Mouse (Mus musculus) midbrain, embryonic 16.5 days (tissue): Measurements from ENCODE around the gene Cabp4. TPM values are rescaled to one million over a fixed set of nuclear protein-coding genes. Genes with fewer than 3 reads are reported as not detected.
"Not testable (repeated sequence)": the region's sequence is repeated elsewhere in the genome, so short reads cannot be mapped to it uniquely, and the experiment has no call there.

Source experiments
- ATAC-seq: fragments of 200-750 bp; cut with Nextera tagmentation; 2 replicates; pipeline ENCODE4 v1.8.0; 2017; ENCODE audit warnings: moderate TSS enrichment
- H3K27ac ChIP-seq: fragments of 300-500 bp; sonication (generic); 2 replicates; pipeline ENCODE4 v1.5.1; 2014; ENCODE audit warnings: mild to moderate bottlenecking, low read length, mixed read lengths
- H3K27me3 ChIP-seq: fragments of 300-500 bp; sonication (generic); 2 replicates; pipeline ENCODE4 v1.6.1; 2014; ENCODE audit warnings: low read depth, low read length, mixed read lengths; ENCODE audit not compliant: control insufficient read depth, insufficient read depth
- H3K36me3 ChIP-seq: fragments of 300-500 bp; sonication (generic); 2 replicates; pipeline ENCODE4 v1.6.1; 2014; ENCODE audit warnings: mild to moderate bottlenecking, low read length, moderate library complexity, mixed read lengths; ENCODE audit not compliant: control insufficient read depth, insufficient read depth
- H3K4me1 ChIP-seq: fragments of 300-500 bp; sonication (generic); 2 replicates; pipeline ENCODE4 v1.6.1; 2014; ENCODE audit warnings: mild to moderate bottlenecking, low read length, mixed read lengths; ENCODE audit not compliant: control insufficient read depth, insufficient read depth
- H3K4me2 ChIP-seq: fragments of 300-500 bp; sonication (generic); 2 replicates; pipeline ENCODE4 v1.6.1; 2014; ENCODE audit warnings: mild to moderate bottlenecking, low read length, mixed read lengths
- H3K4me3 ChIP-seq: fragments of 300-500 bp; sonication (generic); 2 replicates; pipeline ENCODE4 v1.5.1; 2014; ENCODE audit warnings: low read depth, mild to moderate bottlenecking, low read length, moderate library complexity, mixed read lengths
- H3K9ac ChIP-seq: fragments of 300-500 bp; sonication (generic); 2 replicates; pipeline ENCODE4 v1.6.1; 2014; ENCODE audit warnings: low read depth, low read length, mixed read lengths
- H3K9me3 ChIP-seq: fragments of 300-500 bp; sonication (generic); replicated peaks from 2 replicates; pipeline ENCODE4 v1.6.1; 2014; ENCODE audit warnings: mild to moderate bottlenecking, low read length, mixed read lengths; ENCODE audit not compliant: control insufficient read depth, poor library complexity, severe bottlenecking
- WGBS: fragments of 180-500 bp; shearing (Covaris S2); extraction: QIAGEN DNeasy Blood & Tissue Kit; methylation state at CpG from one replicate; pipeline ENCODE4 v1.1.7; 2014; 5-methylcytosine and 5-hydroxymethylcytosine counted together
- polyA plus RNA-seq: library from polyadenylated mRNA; unstranded; fragments of >200 nt; fragmentation: Nextera tagmentation; extraction: Ambion mirVana; gene quantifications from 2 replicates; pipeline ENCODE4 v1.2.1, GENCODE M21; 2015

The Cabp4 gene
- polyA plus RNA-seq, 1 experiment from 2014 or later = 0.24 TPM

DNA sequence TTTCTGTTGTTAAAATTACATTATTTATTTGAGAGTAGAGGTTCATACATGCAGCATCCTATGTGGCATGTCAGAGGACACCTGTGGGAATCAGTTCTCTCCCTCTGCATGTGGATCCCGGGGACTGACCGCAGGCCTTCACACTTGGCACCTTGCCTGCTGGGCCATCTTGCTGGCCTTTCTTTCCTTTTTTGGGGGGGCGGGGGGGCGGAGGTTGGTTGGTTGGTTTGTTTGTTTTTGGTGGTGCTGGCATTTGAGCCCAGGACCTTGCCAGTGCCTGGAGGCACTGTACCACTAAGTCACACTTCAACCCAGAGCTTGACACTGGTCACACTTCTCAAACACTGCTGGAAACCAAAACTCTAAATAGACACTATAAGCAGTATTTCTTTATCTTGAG lies 9.5 kb downstream of the Cabp4 start:
- Histone ChIP-seq H3K4me3 (no peak overlapping the region), H3K27me3 (no peaks in the 10 kb centered on the region), H3K9ac (no peak overlapping the region), H3K9me3 (no peaks in the 10 kb centered on the region), H3K4me1 (no peaks in the 10 kb centered on the region; the same call in 1 of the 2 replicates), H3K36me3 (peaks cover 13% of the 10 kb centered on the region), H3K27ac (no peak overlapping the region), H3K4me2 (no peak overlapping the region)
- ATAC-seq = no peak
- WGBS = 95% methylated on average over 4 of the region's 4 CpGs

DNA sequence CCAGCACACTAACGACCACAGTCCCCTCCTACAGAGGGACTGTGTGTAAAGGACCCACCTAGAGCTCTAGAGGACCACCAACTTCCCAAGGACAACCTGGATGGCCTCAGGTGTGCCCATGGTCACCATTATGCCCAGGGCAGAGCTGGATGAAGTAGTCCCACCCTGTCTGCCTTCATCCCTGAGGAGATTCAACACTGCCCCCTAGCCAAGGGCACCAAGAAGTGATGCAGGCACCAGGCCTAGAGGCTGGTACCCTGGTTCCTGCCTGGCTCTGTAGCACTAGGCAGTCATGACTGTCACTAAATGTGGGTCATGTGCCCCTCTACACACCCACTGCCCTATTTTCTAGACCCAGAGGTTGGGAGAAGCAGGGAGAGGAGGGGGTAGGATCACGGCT lies 12.1 kb downstream of the Cabp4 start:
- no peaks in the 10 kb centered on the region for H3K27me3 ChIP-seq
- no peaks in the 10 kb centered on the region for H3K9me3 ChIP-seq
- peaks cover 10% of the 10 kb centered on the region for H3K4me1 ChIP-seq
- no peak overlapping the region for H3K4me3 ChIP-seq
- 93% methylated on average over 2 of the region's 2 CpGs for WGBS
- no peak for ATAC-seq
- no peak overlapping the region for H3K27ac ChIP-seq
- no peak overlapping the region for H3K4me2 ChIP-seq
- peaks cover 20% of the 10 kb centered on the region for H3K36me3 ChIP-seq
- no peak overlapping the region for H3K9ac ChIP-seq

DNA sequence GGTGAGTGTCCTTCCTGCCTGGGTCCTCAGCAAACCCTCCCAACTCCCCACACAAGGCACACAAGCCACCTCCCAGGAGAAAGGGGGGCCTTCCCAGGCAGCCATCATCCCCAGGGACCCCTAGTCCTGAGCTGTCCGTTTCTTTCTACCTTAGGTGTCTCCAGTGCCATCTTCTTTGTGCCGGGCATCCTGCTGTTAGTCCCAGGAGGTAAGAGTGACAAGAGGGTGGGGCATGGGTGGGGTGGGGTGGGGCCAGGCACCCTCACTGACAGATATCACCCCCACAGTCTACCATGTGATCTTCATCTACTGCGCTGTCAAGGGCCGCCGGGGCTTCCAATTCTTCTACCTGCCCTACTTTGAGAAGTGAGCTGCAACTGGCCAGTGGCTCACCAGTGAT lies 12.8 kb downstream of the Cabp4 start:
- Histone ChIP-seq H3K36me3 (peaks cover 20% of the 10 kb centered on the region), H3K4me3 (no peak overlapping the region), H3K9me3 (no peaks in the 10 kb centered on the region), H3K27me3 (no peaks in the 10 kb centered on the region), H3K4me2 (no peak overlapping the region), H3K9ac (no peak overlapping the region), H3K4me1 (peaks cover 14% of the 10 kb centered on the region), H3K27ac (no peak overlapping the region)
- 88% methylated on average over 5 of the region's 5 CpGs for WGBS
- ATAC-seq = no peak

DNA sequence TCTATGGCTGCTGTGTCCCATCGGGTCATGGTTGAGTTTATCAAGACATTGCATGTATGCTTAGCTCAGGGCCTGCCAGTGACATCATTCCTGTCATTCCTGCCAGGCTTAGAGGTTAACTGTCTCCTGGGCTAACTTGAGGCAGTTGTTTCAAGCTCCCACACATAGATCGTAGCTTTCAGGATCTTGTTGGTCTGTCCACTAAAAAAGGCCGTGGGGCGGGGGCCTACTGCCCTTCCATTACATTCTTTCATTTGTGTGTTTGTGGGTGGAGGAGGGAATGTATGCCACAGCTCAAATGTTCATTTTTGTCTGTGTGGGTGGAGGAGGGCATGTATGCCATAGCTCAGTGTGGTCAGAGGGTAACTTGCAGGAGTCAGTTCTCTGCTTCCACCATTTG lies 13.7 kb downstream of the Cabp4 start:
- H3K9ac ChIP-seq = no peak overlapping the region
- peaks cover 14% of the 10 kb centered on the region for H3K4me1 ChIP-seq
- H3K27ac ChIP-seq = no peak overlapping the region
- no peaks in the 10 kb centered on the region for H3K27me3 ChIP-seq
- 94% methylated on average over 4 of the region's 4 CpGs for WGBS
- no peak overlapping the region for H3K4me3 ChIP-seq
- H3K9me3 ChIP-seq = no peaks in the 10 kb centered on the region
- H3K36me3 ChIP-seq = peaks cover 20% of the 10 kb centered on the region
- no peak for ATAC-seq
- no peak overlapping the region for H3K4me2 ChIP-seq

DNA sequence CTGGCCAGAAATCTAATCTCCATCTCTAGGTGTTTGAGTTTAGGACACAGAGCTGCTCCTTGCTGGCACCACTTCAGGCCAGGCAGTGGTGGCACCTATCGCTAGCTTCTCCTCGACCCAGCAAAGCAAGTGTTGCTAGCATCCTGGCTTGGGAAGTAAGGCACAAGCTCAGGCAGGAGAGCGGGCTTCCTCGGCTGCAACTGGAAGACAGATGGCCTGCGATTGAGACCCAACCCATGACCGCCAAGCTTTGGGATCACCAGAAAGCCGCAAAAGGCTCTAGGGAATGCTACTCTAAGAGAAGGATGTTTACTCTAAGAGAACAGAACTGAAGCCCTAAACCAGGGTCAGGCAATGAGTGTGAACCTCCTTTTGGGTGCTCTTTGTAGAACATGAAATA lies 14.4 kb downstream of the Cabp4 start:
- Histone ChIP-seq H3K9me3 (no peaks in the 10 kb centered on the region), H3K27me3 (no peaks in the 10 kb centered on the region), H3K9ac (no peak overlapping the region), H3K4me3 (no peak overlapping the region), H3K4me1 (peaks cover 14% of the 10 kb centered on the region), H3K27ac (no peak overlapping the region), H3K4me2 (no peak overlapping the region), H3K36me3 (peaks cover 20% of the 10 kb centered on the region)
- no peak for ATAC-seq
- 96% methylated on average over 7 of the region's 7 CpGs for WGBS

DNA sequence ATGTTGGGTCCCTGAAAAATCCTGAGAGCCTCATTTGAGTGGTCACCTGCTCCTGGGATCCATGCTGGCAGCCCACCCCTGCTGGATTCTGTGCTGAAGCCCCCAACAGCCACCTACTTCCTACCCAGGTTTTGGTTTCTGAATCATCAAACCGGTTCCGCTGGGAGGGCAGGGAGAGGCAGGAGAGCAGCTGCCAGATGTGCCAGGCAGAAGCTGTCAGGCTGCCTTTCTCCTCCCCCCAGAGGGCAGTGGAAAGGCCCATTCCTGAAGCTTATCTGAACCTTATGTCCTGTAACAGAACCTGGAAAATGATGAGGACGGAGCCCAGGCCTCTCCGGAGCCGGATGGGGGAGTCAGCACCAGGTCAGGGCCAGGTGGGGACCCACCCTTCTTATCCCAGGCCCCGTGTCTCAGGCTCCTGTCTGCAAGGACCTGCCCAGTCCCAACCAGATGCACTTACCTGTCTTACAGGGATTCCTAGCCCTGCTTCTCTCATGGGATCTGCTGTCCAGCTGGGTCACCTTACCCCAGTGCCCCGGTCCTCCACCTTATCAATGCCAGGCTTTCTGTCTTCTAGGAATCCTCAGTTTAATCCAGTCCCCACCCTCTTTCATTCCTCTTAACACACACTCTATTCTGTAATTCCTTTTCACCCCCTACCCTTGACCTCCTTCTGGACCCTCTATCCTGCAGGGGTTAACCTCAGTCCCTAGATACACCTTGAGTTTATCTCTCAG lies 16.9 kb downstream of the Cabp4 start:
- no peaks in the 10 kb centered on the region for H3K9me3 ChIP-seq
- H3K27ac ChIP-seq = peak overlapping the region; percentile 73
- H3K4me3 ChIP-seq = peak overlapping the region; percentile 85
- no peaks in the 10 kb centered on the region for H3K27me3 ChIP-seq
- peaks cover 14% of the 10 kb centered on the region for H3K4me1 ChIP-seq
- H3K36me3 ChIP-seq = peaks cover 10% of the 10 kb centered on the region
- ATAC-seq = no peak
- 70% methylated on average over 7 of the region's 7 CpGs for WGBS
- H3K9ac ChIP-seq = peak overlapping the region; percentile 83
- H3K4me2 ChIP-seq = peak overlapping the region; percentile 86

DNA sequence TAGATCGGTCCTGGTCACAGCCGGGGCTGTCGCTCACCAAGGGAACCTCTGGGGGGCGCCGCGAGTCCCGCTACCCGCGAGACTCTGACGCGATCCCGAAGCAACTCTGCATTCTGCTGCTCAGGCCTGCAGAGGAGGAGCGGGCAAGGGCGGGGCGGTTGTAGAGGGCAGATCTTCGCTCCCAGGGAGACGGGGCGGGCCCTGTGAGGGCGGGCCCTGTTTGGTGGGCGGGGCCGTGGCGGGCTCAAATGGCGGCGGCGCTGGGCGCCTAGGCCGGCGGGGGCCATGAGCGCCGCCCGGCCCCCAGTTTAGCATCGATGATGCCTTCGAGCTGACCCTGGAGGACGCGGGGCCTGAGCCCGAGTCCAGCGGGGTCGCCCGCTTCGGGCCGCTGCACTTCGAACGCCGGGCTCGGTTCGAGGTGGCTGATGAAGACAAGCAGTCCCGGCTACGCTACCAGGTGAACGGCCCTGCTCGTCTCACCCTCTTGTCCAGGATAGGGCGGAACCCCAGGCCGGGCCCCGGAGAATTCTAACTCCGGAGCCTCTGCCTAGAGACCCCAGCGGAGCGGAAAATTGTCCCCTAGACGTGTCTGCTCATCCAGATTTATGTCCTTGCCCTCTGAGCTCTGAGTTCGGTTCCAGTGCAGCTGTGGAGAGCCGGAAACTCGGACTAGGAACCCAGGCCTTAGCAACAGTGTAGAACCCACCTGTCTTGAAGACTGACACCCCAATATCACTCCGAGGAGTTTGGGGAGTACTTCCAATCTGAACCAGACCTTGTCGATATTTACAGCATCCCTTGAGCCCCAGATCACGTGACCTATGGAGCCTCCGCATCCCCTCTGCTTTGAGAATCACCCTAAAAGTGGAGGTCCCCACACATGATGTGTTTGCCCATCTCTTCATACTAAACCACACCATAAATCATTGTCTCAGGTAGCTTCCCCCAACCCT lies 17.8 kb downstream of the Cabp4 start, which contains the start of gene Aip:
Aip (minus strand) TSS at position 118 of the 956 bp plus-strand sequence.
- peak within 1 kb of the TSS; percentile 86 for H3K4me2 ChIP-seq
- peak within 1 kb of the TSS; percentile 85 for H3K4me3 ChIP-seq
- WGBS = 1% methylated on average over 52 of the region's 64 CpGs
- peaks cover 14% of the 10 kb centered on the region for H3K4me1 ChIP-seq
- no peaks in the 10 kb centered on the region for H3K27me3 ChIP-seq
- H3K36me3 ChIP-seq = peaks cover 6% of the 10 kb centered on the region
- peak within 1 kb of the TSS; percentile 73 for H3K27ac ChIP-seq
- no peaks in the 10 kb centered on the region for H3K9me3 ChIP-seq
- peak; percentile 89 for ATAC-seq
- H3K9ac ChIP-seq = peak within 1 kb of the TSS; percentile 83

DNA sequence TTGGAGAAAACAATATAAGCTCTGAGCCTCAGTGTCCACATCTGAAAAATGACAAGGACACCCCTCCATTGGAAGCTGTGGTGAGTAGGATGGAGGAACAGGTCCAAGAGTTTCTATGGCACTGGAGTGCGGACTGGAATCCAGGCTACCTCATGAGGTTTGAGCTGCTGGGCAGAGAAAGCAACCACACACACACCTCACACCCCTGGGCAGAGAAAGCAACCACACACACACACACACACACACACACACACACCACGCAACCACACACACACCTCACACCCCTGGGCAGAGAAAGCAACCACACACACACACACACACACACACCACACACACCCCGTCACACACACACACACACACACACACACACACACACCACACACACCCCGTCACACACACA lies 18.6 kb downstream of the Cabp4 start:
- H3K4me1 ChIP-seq = peaks cover 20% of the 10 kb centered on the region
- peak overlapping the region; percentile 83 for H3K9ac ChIP-seq
- not testable (repeated sequence) for H3K36me3 ChIP-seq, H3K9me3 ChIP-seq, H3K27me3 ChIP-seq
- 14% methylated on average over 3 of the region's 4 CpGs for WGBS
- peak overlapping the region; percentile 85 for H3K4me3 ChIP-seq
- peak overlapping the region; percentile 86 for H3K4me2 ChIP-seq
- peak; percentile 38 for ATAC-seq
- peak overlapping the region; percentile 73 for H3K27ac ChIP-seq

DNA sequence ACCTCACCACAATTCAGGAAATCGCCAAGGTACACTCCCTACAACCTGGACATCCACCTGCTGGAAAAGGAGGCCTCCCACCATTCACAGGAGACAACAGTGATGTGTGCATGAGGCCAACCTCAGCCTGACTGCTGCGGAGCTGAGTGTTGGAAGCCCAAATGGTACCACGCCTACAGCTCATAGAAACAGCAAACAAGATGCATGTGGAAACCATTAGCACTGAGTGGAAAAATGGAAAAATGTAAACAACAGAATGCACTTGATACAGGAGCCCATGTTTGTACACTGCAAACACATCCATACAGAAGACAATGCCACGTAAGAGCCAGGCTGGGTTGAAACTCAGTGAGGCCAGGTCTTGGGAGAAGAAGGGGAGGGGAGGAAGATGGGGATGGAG lies 19.4 kb downstream of the Cabp4 start:
- Histone ChIP-seq H3K27me3 (no peaks in the 10 kb centered on the region), H3K4me1 (peaks cover 21% of the 10 kb centered on the region), H3K27ac (no peak overlapping the region), H3K9ac (peak overlapping the region; percentile 14; the same call in 1 of the 2 replicates), H3K4me3 (no peak overlapping the region), H3K36me3 (peaks cover 6% of the 10 kb centered on the region; the same call in 1 of the 2 replicates), H3K4me2 (no peak overlapping the region), H3K9me3 (no peaks in the 10 kb centered on the region)
- 91% methylated on average over 4 of the region's 4 CpGs for WGBS
- no peak for ATAC-seq
